Mouse (Mus musculus) gonadal fat pad, adult 2 months (tissue): ENCODE measurements around the gene Tnik. TPM values are rescaled to one million over a fixed set of nuclear protein-coding genes. Genes with fewer than 3 reads are reported as not detected.
A peak's percentile ranks its signal among the peaks of the same experiment; 100 is the strongest.

Experiments
- DNase-seq: peaks from one replicate; pipeline ENCODE4 v3.0.0-alpha.2; 2012; ENCODE audit warnings: low read depth
- polyA plus RNA-seq: library from polyadenylated mRNA; depleted of rRNA; stranded (reverse); fragments of >200 nt; gene quantifications from 2 replicates; pipeline ENCODE4 v1.2.3, GENCODE M21; 2012; rRNA removed

The Tnik gene
- polyA plus RNA-seq = 5.7 and 5.8 TPM in 2 replicates

- DNase-seq = peak; percentile 30
Observed at GRCm38 (mm10) chr3:28263002-28263947, at the start of gene Tnik. Tnik (plus strand) TSS chr3:28263214.

GRCm38 (mm10) chr3:28214886-28215311 is 48.1 kb upstream of the Tnik start:
- DNase-seq = no peak

GRCm38 (mm10) chr3:28217001-28217400 is 46.0 kb upstream of the Tnik start:
- DNase-seq = no peak

GRCm38 (mm10) chr3:28219533-28219932 is 43.5 kb upstream of the Tnik start:
- no peak for DNase-seq

GRCm38 (mm10) chr3:28219964-28220363 is 43.0 kb upstream of the Tnik start:
- DNase-seq = no peak

GRCm38 (mm10) chr3:28224437-28225356 is 38.3 kb upstream of the Tnik start:
- no peak for DNase-seq

GRCm38 (mm10) chr3:28225357-28225905 is 37.6 kb upstream of the Tnik start:
- DNase-seq = no peak

GRCm38 (mm10) chr3:28226181-28226580 is 36.8 kb upstream of the Tnik start:
- DNase-seq = no peak

GRCm38 (mm10) chr3:28228930-28229329 is 34.1 kb upstream of the Tnik start:
- DNase-seq = no peak

GRCm38 (mm10) chr3:28229503-28229902 is 33.5 kb upstream of the Tnik start:
- DNase-seq = no peak

GRCm38 (mm10) chr3:28232885-28233284 is 30.1 kb upstream of the Tnik start:
- no peak for DNase-seq

GRCm38 (mm10) chr3:28234179-28234578 is 28.8 kb upstream of the Tnik start:
- DNase-seq = no peak

- no peak for DNase-seq
Observed at GRCm38 (mm10) chr3:28236689-28237088, 26.3 kb upstream of the Tnik start.

GRCm38 (mm10) chr3:28238136-28238535 is 24.9 kb upstream of the Tnik start:
- no peak for DNase-seq

- DNase-seq = no peak
Observed at GRCm38 (mm10) chr3:28242561-28242960, 20.5 kb upstream of the Tnik start.

GRCm38 (mm10) chr3:28244244-28244890 is 18.6 kb upstream of the Tnik start:
- no peak for DNase-seq

- DNase-seq = no peak
Observed at GRCm38 (mm10) chr3:28248255-28248957, 14.6 kb upstream of the Tnik start.

- no peak for DNase-seq
Observed at GRCm38 (mm10) chr3:28255711-28256110, 7.3 kb upstream of the Tnik start.

GRCm38 (mm10) chr3:28262371-28263001 is 528 bp upstream of the Tnik start:
- DNase-seq = no peak
